15 mouse cellular contexts compared by ENCODE assay signal in genomic region chr16:24900241-24900796, GRCm38 (mm10).
DNase-seq lines count a peak whose midpoint lies in the region; ATAC-seq lines count a peak whose summit lies in the region.
"Had no signal": no experiment of that assay in that cellular context is flagged by ENCODE, and none has a peak within 500 bp of the region (broad histone marks: within the 10 kb centered on the region; RNA-seq: fewer than 3 reads in every experiment).

No protein-coding gene starts in this region.

- WGBS in lung, embryonic 15.5 days, result 30% methylated on average over 2 of the region's 2 CpGs

- no peak overlapping the region for H3K4me2 ChIP-seq in lung, embryonic 15.5 days
- H3K4me2 ChIP-seq: embryonic facial prominence, embryonic 13.5 days; liver, embryonic 15.5 days; neural tube, embryonic 15.5 days had no signal

- H3K4me1 ChIP-seq in lung, embryonic 15.5 days, result peaks cover 44% of the 10 kb centered on the region
- H3K4me1 ChIP-seq: neural tube, embryonic 15.5 days had no signal

- H3K27me3 ChIP-seq in lung, embryonic 15.5 days, result no peaks in the 10 kb centered on the region
- H3K27me3 ChIP-seq: embryonic facial prominence, embryonic 13.5 days; liver, embryonic 15.5 days; neural tube, embryonic 15.5 days had no signal

- no peaks in the 10 kb centered on the region; the same call in 1 of the 2 replicates for H3K36me3 ChIP-seq in lung, embryonic 15.5 days
- H3K36me3 ChIP-seq: embryonic facial prominence, embryonic 13.5 days; liver, embryonic 15.5 days; neural tube, embryonic 15.5 days had no signal

- peak; percentile 24 for DNase-seq in kidney, adult 9 months
- no peak for DNase-seq in kidney, adult 8-10 months
- no peak for DNase-seq in lung, adult 18-20 months
- peak; percentile 53 for DNase-seq in embryo, embryonic 10.5 days (ENCODE audit: low spot score)
- DNase-seq in kidney, postnatal 14 days, result peak; percentile 24
- no peak for DNase-seq in ovary, postnatal 10 days (ENCODE audit: low spot score)
- DNase-seq in adrenal gland, postnatal 14 days, result no peak
- DNase-seq: adrenal gland, adult 8-10 months; cerebellum, adult 9-10 months; thymus, postnatal 25 days had no signal

- ATAC-seq in lung, embryonic 15.5 days (ENCODE audit: borderline replicate concordance, extremely low read depth, low FRiP score, low TSS enrichment), result peak; percentile 30; the same call in 1 of the 2 replicates
- ATAC-seq: hindbrain, embryonic 16.5 days had no signal

- no peaks in the 10 kb centered on the region for H3K9me3 ChIP-seq in lung, embryonic 15.5 days
- H3K9me3 ChIP-seq: embryonic facial prominence, embryonic 13.5 days; liver, embryonic 15.5 days; neural tube, embryonic 15.5 days had no signal

- H3K4me3 ChIP-seq in lung, embryonic 15.5 days, result no peak overlapping the region
- H3K4me3 ChIP-seq: embryonic facial prominence, embryonic 13.5 days; liver, embryonic 15.5 days; neural tube, embryonic 15.5 days had no signal

- peak overlapping the region; percentile 18; the same call in 1 of the 2 replicates for H3K27ac ChIP-seq in lung, embryonic 15.5 days
- H3K27ac ChIP-seq: embryonic facial prominence, embryonic 13.5 days; liver, embryonic 15.5 days; neural tube, embryonic 15.5 days had no signal

- no peak overlapping the region for H3K9ac ChIP-seq in lung, embryonic 15.5 days
- H3K9ac ChIP-seq: embryonic facial prominence, embryonic 13.5 days; liver, embryonic 15.5 days; neural tube, embryonic 15.5 days had no signal

Comparison
In these comparisons a context has a peak if more than half of its experiments do, and no peak if none do; other contexts are left out.
1. DNase-seq: peak in kidney, adult 9 months (single experiment), embryo, embryonic 10.5 days (single experiment) and kidney, postnatal 14 days (single experiment); none in kidney, adult 8-10 months (0 of 2), lung, adult 18-20 months (0 of 2), ovary, postnatal 10 days (single experiment) and adrenal gland, postnatal 14 days (single experiment).